Mouse (Mus musculus) hindbrain, embryonic 14.5 days (tissue): ENCODE measurements at regions not wholly inside any gene's neighbourhood (a gene's known extent, or its start where the extent isn't known, plus 50 kb on each side); places are given as distances from the start of the nearest gene placed in this dataset.

Experiments
- ATAC-seq: fragments of 200-750 bp; cut with Nextera tagmentation; 2 replicates; pipeline ENCODE4 v1.8.0; 2017; ENCODE audit warnings: moderate number of reproducible peaks, mild to moderate bottlenecking, moderate TSS enrichment, moderate library complexity; ENCODE audit not compliant: low FRiP score
- DNase-seq: peaks from one replicate; pipeline ENCODE4 v3.0.0-alpha.2; 2015; ENCODE audit warnings: low spot score
- H3K27ac ChIP-seq: fragments of 300-500 bp; sonication (generic); 2 replicates; pipeline ENCODE4 v1.5.1; 2014; ENCODE audit warnings: mild to moderate bottlenecking, moderate library complexity
- H3K27me3 ChIP-seq: fragments of 300-500 bp; sonication (generic); 2 replicates; pipeline ENCODE4 v1.6.1; 2014; ENCODE audit warnings: mild to moderate bottlenecking, low read length, mixed read lengths; ENCODE audit not compliant: control insufficient read depth, insufficient read depth
- H3K36me3 ChIP-seq: fragments of 300-500 bp; sonication (generic); replicated peaks from 2 replicates; pipeline ENCODE4 v1.6.1; 2014; ENCODE audit not compliant: control insufficient read depth, insufficient read depth
- H3K4me1 ChIP-seq: fragments of 300-500 bp; sonication (generic); replicated peaks from 2 replicates; pipeline ENCODE4 v1.6.1; 2014; ENCODE audit warnings: antibody characterized with exemption, low read length, mixed read lengths; ENCODE audit not compliant: control insufficient read depth, insufficient read depth
- H3K4me2 ChIP-seq: fragments of 300-500 bp; sonication (generic); replicated peaks from 2 replicates; pipeline ENCODE4 v1.6.1; 2014; ENCODE audit warnings: mild to moderate bottlenecking, moderate library complexity
- H3K4me3 ChIP-seq: fragments of 300-500 bp; sonication (generic); replicated peaks from 2 replicates; pipeline ENCODE4 v1.5.1; 2014; ENCODE audit warnings: mild to moderate bottlenecking, low read length
- H3K9ac ChIP-seq: fragments of 300-500 bp; sonication (generic); 2 replicates; pipeline ENCODE4 v1.6.1; 2014
- H3K9me3 ChIP-seq: fragments of 300-500 bp; sonication (generic); 2 replicates; pipeline ENCODE4 v1.6.1; 2016; ENCODE audit warnings: low read length; ENCODE audit not compliant: control insufficient read depth
- WGBS: fragments of 180-500 bp; shearing (Covaris S2); extraction: QIAGEN DNeasy Blood & Tissue Kit; methylation state at CpG from one replicate; pipeline ENCODE4 v1.1.7; 2014; 5-methylcytosine and 5-hydroxymethylcytosine counted together

DNA sequence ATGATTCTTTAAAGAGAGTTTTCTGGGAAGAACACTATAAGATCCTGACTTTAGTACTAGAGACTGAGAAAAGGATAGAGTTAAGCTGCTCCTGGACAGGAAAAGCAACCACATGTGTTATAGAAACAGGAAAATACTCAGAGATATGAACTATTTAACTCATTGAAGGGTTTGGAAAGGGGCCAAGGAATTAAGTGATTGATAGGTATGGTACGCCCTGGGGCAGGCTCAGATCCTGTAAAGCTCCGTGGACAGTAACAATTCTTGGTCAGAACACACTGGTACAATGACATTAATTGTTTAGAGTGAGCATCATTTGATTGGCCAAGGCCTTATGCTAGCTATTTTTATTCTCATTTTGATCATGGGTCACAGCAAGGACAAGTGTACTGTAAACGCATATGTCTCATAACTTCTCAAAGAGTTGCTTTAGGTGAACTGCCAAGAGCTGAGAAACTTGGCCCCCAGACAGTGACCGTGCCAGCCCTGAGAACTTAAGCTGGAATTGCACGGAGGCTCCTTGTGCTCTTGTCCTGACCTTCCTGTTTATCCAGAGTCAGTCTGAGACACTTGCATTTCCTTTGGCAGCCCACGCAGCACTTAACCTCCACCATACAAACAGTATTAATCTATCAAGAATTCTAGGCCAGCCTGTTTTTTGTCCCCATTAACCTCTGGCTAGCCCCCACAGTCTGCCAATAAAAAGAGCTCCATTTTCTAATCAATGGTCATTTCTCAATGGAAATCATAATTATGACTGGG, 210.5 kb upstream of the Fbxl4 start:
- Histone ChIP-seq H3K27ac (no peak overlapping the region), H3K27me3 (no peaks in the 10 kb centered on the region), H3K36me3 (no peaks in the 10 kb centered on the region), H3K4me1 (no peaks in the 10 kb centered on the region), H3K4me3 (no peak overlapping the region), H3K9me3 (no peaks in the 10 kb centered on the region), H3K4me2 (no peak overlapping the region), H3K9ac (no peak overlapping the region)
- ATAC-seq (no peak), DNase-seq (no peak)
- 74% methylated on average over 6 of the region's 6 CpGs for whole genome bisulfite sequencing

GRCm38 (mm10) chr4:22151899-22152493, 205.3 kb upstream of the Fbxl4 start:
- DNase-seq (no peak), ATAC-seq (no peak)
- H3K9ac ChIP-seq: no peak overlapping the region

DNA sequence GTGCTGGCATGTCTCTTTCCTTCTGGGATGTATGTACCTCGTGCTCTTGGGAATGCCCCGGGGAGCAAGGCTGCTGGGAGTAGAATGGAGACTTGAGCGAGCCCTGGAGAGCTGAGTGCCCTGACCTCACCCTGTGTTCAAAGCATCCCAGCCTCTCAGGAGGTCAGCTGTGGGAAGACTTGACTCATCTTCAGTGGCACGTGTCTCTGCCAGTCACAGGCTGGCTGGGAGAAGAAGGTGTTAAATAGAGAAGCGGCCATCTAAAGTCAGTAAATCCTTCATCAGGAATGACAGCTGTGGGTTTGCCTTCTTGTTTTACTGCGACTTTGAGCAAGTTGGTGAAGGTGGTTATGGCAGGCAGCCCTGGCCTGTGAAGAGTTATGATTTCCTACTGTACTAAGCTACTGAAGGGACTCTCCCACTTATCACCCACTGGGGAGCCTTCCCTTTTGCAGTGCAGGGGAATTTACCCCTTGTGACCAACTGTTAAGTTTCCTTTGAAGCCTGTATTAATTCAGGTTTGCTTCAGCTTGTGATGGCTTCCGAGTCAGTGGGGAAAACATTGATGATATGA, 204.3 kb upstream of the Fbxl4 start:
- Histone ChIP-seq H3K4me3 (no peak overlapping the region), H3K27ac (no peak overlapping the region), H3K9me3 (no peaks in the 10 kb centered on the region), H3K27me3 (no peaks in the 10 kb centered on the region), H3K4me2 (no peak overlapping the region), H3K9ac (no peak overlapping the region), H3K36me3 (no peaks in the 10 kb centered on the region), H3K4me1 (peaks cover 6% of the 10 kb centered on the region)
- WGBS: 36% methylated on average over 7 of the region's 7 CpGs
- DNase-seq: no peak
- no peak for ATAC-seq

More at GRCm38 (mm10) chr4:22151899-22152493, 205.3 kb upstream of the Fbxl4 start:
- no peak overlapping the region for H3K4me3 ChIP-seq
- H3K4me1 ChIP-seq: peaks cover 6% of the 10 kb centered on the region
- H3K36me3 ChIP-seq: no peaks in the 10 kb centered on the region
- H3K9me3 ChIP-seq: no peaks in the 10 kb centered on the region
- H3K27me3 ChIP-seq: no peaks in the 10 kb centered on the region
- peak overlapping the region; percentile 12; the same call in 1 of the 2 replicates for H3K4me2 ChIP-seq
- WGBS: 18% methylated on average over 10 of the region's 10 CpGs
- H3K27ac ChIP-seq: no peak overlapping the region

DNA sequence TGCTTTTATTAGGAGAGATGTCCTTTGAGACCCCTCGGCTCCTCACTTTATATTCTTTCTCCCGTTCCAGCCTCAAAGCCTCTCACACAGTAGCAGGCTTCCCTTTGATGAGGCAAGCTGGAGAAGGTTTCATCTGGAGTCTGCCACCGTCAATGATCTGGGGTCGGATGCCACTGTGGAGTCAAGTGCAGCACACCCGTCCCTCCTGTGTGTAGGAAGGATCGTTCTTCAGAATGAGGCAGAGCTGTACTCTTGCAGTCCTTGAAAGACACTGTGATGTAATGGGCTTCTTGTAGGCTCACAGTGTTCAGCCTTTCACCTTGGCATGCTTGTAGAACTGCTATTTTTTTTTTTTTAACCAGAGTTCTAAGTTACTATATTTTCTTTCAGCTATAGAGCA, 203.7 kb upstream of the Fbxl4 start:
- Histone ChIP-seq H3K4me2 (no peak overlapping the region), H3K9me3 (no peaks in the 10 kb centered on the region), H3K4me3 (no peak overlapping the region), H3K4me1 (peaks cover 6% of the 10 kb centered on the region), H3K36me3 (no peaks in the 10 kb centered on the region), H3K27ac (no peak overlapping the region), H3K9ac (no peak overlapping the region), H3K27me3 (no peaks in the 10 kb centered on the region)
- ATAC-seq (no peak), DNase-seq (no peak)
- 65% methylated on average over 6 of the region's 6 CpGs for WGBS

DNA sequence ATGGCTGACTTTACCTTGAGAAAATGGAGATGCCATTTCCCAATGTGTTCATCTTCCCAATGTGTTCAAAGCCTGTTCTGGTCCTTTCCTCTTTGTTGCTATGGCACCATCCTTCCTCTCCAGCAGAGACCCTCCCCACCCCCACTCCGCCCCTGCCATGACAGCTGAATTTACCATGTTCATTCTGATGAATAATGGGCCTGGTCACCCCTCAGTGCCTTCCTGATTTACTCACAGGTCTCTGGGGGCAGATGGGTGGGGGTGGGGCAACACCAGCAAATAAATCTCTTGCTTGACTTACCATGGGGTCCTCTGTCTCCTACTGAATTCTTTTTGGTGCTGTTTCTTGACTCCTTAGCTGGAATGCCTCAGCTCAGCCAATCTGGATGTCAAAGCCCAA, 170.9 kb upstream of the Fbxl4 start:
- H3K9ac ChIP-seq: no peak overlapping the region
- no peak overlapping the region for H3K27ac ChIP-seq
- H3K27me3 ChIP-seq: no peaks in the 10 kb centered on the region
- no peak overlapping the region for H3K4me2 ChIP-seq
- no peaks in the 10 kb centered on the region for H3K9me3 ChIP-seq
- no peak for DNase-seq
- 12% methylated on average over 1 of the region's 1 CpGs for WGBS
- H3K4me3 ChIP-seq: no peak overlapping the region
- 0 out of 2 replicates have a peak, but pooled peaks cover 3% of the 10 kb centered on the region for H3K4me1 ChIP-seq
- ATAC-seq: peak; percentile 59; the same call in 1 of the 2 replicates
- H3K36me3 ChIP-seq: no peaks in the 10 kb centered on the region

GRCm38 (mm10) chr4:22188141-22189006, 169.0 kb upstream of the Fbxl4 start:
- peak; percentile 44 for DNase-seq

GRCm38 (mm10) chr4:22196501-22196900, 160.8 kb upstream of the Fbxl4 start:
- H3K27me3 ChIP-seq: no peaks in the 10 kb centered on the region
- no peak overlapping the region for H3K9ac ChIP-seq
- no peaks in the 10 kb centered on the region for H3K36me3 ChIP-seq
- H3K27ac ChIP-seq: no peak overlapping the region
- no peaks in the 10 kb centered on the region for H3K4me1 ChIP-seq
- WGBS: 64% methylated on average over 3 of the region's 3 CpGs
- no peak for DNase-seq
- H3K4me3 ChIP-seq: no peak overlapping the region
- ATAC-seq: no peak
- no peaks in the 10 kb centered on the region for H3K9me3 ChIP-seq
- H3K4me2 ChIP-seq: no peak overlapping the region

More at GRCm38 (mm10) chr4:22188141-22189006, 169.0 kb upstream of the Fbxl4 start:
- Histone ChIP-seq H3K4me3 (no peak overlapping the region), H3K4me1 (0 out of 2 replicates have a peak, but pooled peaks cover 3% of the 10 kb centered on the region), H3K4me2 (no peak overlapping the region), H3K36me3 (no peaks in the 10 kb centered on the region), H3K9me3 (no peaks in the 10 kb centered on the region), H3K27me3 (no peaks in the 10 kb centered on the region), H3K9ac (no peak overlapping the region), H3K27ac (no peak overlapping the region)
- 44% methylated on average over 13 of the region's 13 CpGs for WGBS
- ATAC-seq: 0 out of 2 replicates have a peak, but pooled peaks have one; percentile 34

- no peaks in the 10 kb centered on the region for H3K36me3 ChIP-seq
- WGBS: 88% methylated on average over 5 of the region's 5 CpGs
- H3K27me3 ChIP-seq: no peaks in the 10 kb centered on the region
- H3K27ac ChIP-seq: no peak overlapping the region
- no peaks in the 10 kb centered on the region for H3K9me3 ChIP-seq
- no peak overlapping the region for H3K4me3 ChIP-seq
- no peaks in the 10 kb centered on the region for H3K4me1 ChIP-seq
- DNase-seq: no peak
- H3K4me2 ChIP-seq: no peak overlapping the region
- no peak overlapping the region for H3K9ac ChIP-seq
- ATAC-seq: no peak
Measured at GRCm38 (mm10) chr4:22208531-22208930, 148.8 kb upstream of the Fbxl4 start.

- Histone ChIP-seq H3K4me2 (no peak overlapping the region), H3K36me3 (no peaks in the 10 kb centered on the region), H3K4me1 (no peaks in the 10 kb centered on the region), H3K4me3 (no peak overlapping the region), H3K27ac (no peak overlapping the region), H3K9me3 (no peaks in the 10 kb centered on the region), H3K9ac (no peak overlapping the region), H3K27me3 (no peaks in the 10 kb centered on the region)
- DNase-seq: no peak
- WGBS: 88% methylated on average over 3 of the region's 3 CpGs
- ATAC-seq: no peak
Measured at GRCm38 (mm10) chr4:22237640-22238039, 119.7 kb upstream of the Fbxl4 start.
